Mouse (Mus musculus): ENCODE measurements around the gene Bad. TPM values are rescaled to one million over a fixed set of nuclear protein-coding genes. Genes with fewer than 3 reads are reported as not detected.

The Bad gene
- polyA plus RNA-seq, 1 experiment from 2014 or later: 93.9 TPM

GRCm38 (mm10) chr19:6955424-6955823, 13.8 kb downstream of the Bad start:
- Histone ChIP-seq H3K9ac (no peak overlapping the region), H3K27me3 (replicated peaks) (no peaks in the 10 kb centered on the region), H3K4me2 (no peak overlapping the region), H3K9me3 (no peaks in the 10 kb centered on the region), H3K36me3 (replicated peaks) (no peaks in the 10 kb centered on the region), H3K4me3 (no peak overlapping the region), H3K4me1 (peaks cover 14% of the 10 kb centered on the region), H3K27ac (no peak overlapping the region)
- 91% methylated on average over 7 of the region's 7 CpGs for WGBS
- ATAC-seq (replicated peaks): no peak

GRCm38 (mm10) chr19:6956461-6956860, 14.8 kb downstream of the Bad start:
- Histone ChIP-seq H3K9me3 (no peaks in the 10 kb centered on the region), H3K27ac (no peak overlapping the region), H3K4me2 (no peak overlapping the region), H3K36me3 (replicated peaks) (no peaks in the 10 kb centered on the region), H3K4me3 (no peak overlapping the region), H3K9ac (no peak overlapping the region), H3K27me3 (replicated peaks) (no peaks in the 10 kb centered on the region), H3K4me1 (peaks cover 13% of the 10 kb centered on the region)
- ATAC-seq (replicated peaks): no peak
- 81% methylated on average over 10 of the region's 10 CpGs for WGBS

GRCm38 (mm10) chr19:6968491-6969271, 27.0 kb downstream of the Bad start:
- H3K4me2 ChIP-seq: peak overlapping the region; percentile 37
- peaks cover 22% of the 10 kb centered on the region for H3K27me3 ChIP-seq (replicated peaks)
- no peak overlapping the region for H3K27ac ChIP-seq
- H3K4me3 ChIP-seq: peak overlapping the region; percentile 29
- WGBS: 16% methylated on average over 15 of the region's 15 CpGs
- H3K9ac ChIP-seq: no peak overlapping the region
- no peak for ATAC-seq (replicated peaks)
- H3K36me3 ChIP-seq (replicated peaks): no peaks in the 10 kb centered on the region
- H3K9me3 ChIP-seq: no peaks in the 10 kb centered on the region
- H3K4me1 ChIP-seq: peaks cover 12% of the 10 kb centered on the region

GRCm38 (mm10) chr19:6969291-6969664, 27.6 kb downstream of the Bad start:
- H3K36me3 ChIP-seq (replicated peaks): no peaks in the 10 kb centered on the region
- H3K4me1 ChIP-seq: peaks cover 17% of the 10 kb centered on the region
- no peak for ATAC-seq (replicated peaks)
- peaks cover 22% of the 10 kb centered on the region for H3K27me3 ChIP-seq (replicated peaks)
- H3K4me2 ChIP-seq: peak overlapping the region; percentile 37
- H3K27ac ChIP-seq: no peak overlapping the region
- H3K9me3 ChIP-seq: no peaks in the 10 kb centered on the region
- under 1% methylated on average over 19 of the region's 20 CpGs for WGBS
- no peak overlapping the region for H3K9ac ChIP-seq
- peak overlapping the region; percentile 29 for H3K4me3 ChIP-seq

- 2% methylated on average over 46 of the region's 55 CpGs for WGBS
- H3K27me3 ChIP-seq (replicated peaks): peaks cover 22% of the 10 kb centered on the region
- H3K4me2 ChIP-seq: peak overlapping the region; percentile 37
- no peaks in the 10 kb centered on the region for H3K9me3 ChIP-seq
- ATAC-seq (replicated peaks): no peak
- H3K9ac ChIP-seq: no peak overlapping the region
- H3K4me3 ChIP-seq: peak overlapping the region; percentile 29
- H3K36me3 ChIP-seq (replicated peaks): no peaks in the 10 kb centered on the region
- H3K27ac ChIP-seq: no peak overlapping the region
- H3K4me1 ChIP-seq: peaks cover 17% of the 10 kb centered on the region
These were observed 28.2 kb downstream of the Bad start for GRCm38 (mm10) chr19:6969665-6970381.

- peak overlapping the region; percentile 37; the same call in 1 of the 2 replicates for H3K4me2 ChIP-seq
- no peak for ATAC-seq (replicated peaks)
- no peak overlapping the region for H3K27ac ChIP-seq
- H3K9ac ChIP-seq: no peak overlapping the region
- WGBS: 22% methylated on average over 11 of the region's 11 CpGs
- H3K36me3 ChIP-seq (replicated peaks): no peaks in the 10 kb centered on the region
- H3K4me3 ChIP-seq: no peak overlapping the region
- peaks cover 22% of the 10 kb centered on the region for H3K27me3 ChIP-seq (replicated peaks)
- H3K4me1 ChIP-seq: peaks cover 17% of the 10 kb centered on the region
- no peaks in the 10 kb centered on the region for H3K9me3 ChIP-seq
These were observed 28.9 kb downstream of the Bad start for GRCm38 (mm10) chr19:6970460-6971085.

GRCm38 (mm10) chr19:6971644-6972043, 30.0 kb downstream of the Bad start:
- H3K9ac ChIP-seq: 0 out of 2 replicates have a peak overlapping the region, but pooled peaks have one; percentile 0
- H3K27ac ChIP-seq: no peak overlapping the region
- H3K36me3 ChIP-seq (replicated peaks): no peaks in the 10 kb centered on the region
- ATAC-seq (replicated peaks): no peak
- 55% methylated on average over 6 of the region's 6 CpGs for WGBS
- H3K4me2 ChIP-seq: no peak overlapping the region
- no peaks in the 10 kb centered on the region for H3K9me3 ChIP-seq
- H3K4me3 ChIP-seq: no peak overlapping the region
- peaks cover 25% of the 10 kb centered on the region for H3K4me1 ChIP-seq
- H3K27me3 ChIP-seq (replicated peaks): peaks cover 22% of the 10 kb centered on the region

- Histone ChIP-seq H3K9me3 (no peaks in the 10 kb centered on the region), H3K27me3 (replicated peaks) (peaks cover 22% of the 10 kb centered on the region), H3K9ac (no peak overlapping the region), H3K4me1 (peaks cover 31% of the 10 kb centered on the region), H3K36me3 (replicated peaks) (peaks cover 2% of the 10 kb centered on the region; the same call in 1 of the 2 replicates), H3K4me3 (no peak overlapping the region), H3K4me2 (no peak overlapping the region), H3K27ac (no peak overlapping the region)
- WGBS: 84% methylated on average over 13 of the region's 13 CpGs
- no peak for ATAC-seq (replicated peaks)
These were observed 30.7 kb downstream of the Bad start for GRCm38 (mm10) chr19:6972247-6972917.

- Histone ChIP-seq H3K9ac (peak overlapping the region; percentile 75), H3K4me1 (peaks cover 44% of the 10 kb centered on the region), H3K27me3 (replicated peaks) (peaks cover 19% of the 10 kb centered on the region), H3K27ac (peak overlapping the region; percentile 93), H3K9me3 (no peaks in the 10 kb centered on the region), H3K4me3 (peak overlapping the region; percentile 76), H3K4me2 (peak overlapping the region; percentile 74), H3K36me3 (replicated peaks) (peaks cover 12% of the 10 kb centered on the region)
- no peak for ATAC-seq (replicated peaks)
- WGBS: 35% methylated on average over 12 of the region's 12 CpGs
These were observed 32.0 kb downstream of the Bad start for GRCm38 (mm10) chr19:6973581-6974190.

GRCm38 (mm10) chr19:6974211-6975205, 32.8 kb downstream of the Bad start, which contains the start of gene Ppp1r14b:
Gene Ppp1r14b (plus strand): TSS chr19:6974968.
- peak within 1 kb of the TSS; percentile 75 for H3K9ac ChIP-seq
- H3K27me3 ChIP-seq (replicated peaks): peaks cover 14% of the 10 kb centered on the region
- H3K9me3 ChIP-seq: no peaks in the 10 kb centered on the region
- peak within 1 kb of the TSS; percentile 74 for H3K4me2 ChIP-seq
- H3K4me1 ChIP-seq: peaks cover 51% of the 10 kb centered on the region
- under 1% methylated on average over 80 of the region's 84 CpGs for WGBS
- ATAC-seq (replicated peaks): peak; percentile 66
- H3K27ac ChIP-seq: peak within 1 kb of the TSS; percentile 93
- peaks cover 12% of the 10 kb centered on the region for H3K36me3 ChIP-seq (replicated peaks)
- peak within 1 kb of the TSS; percentile 76 for H3K4me3 ChIP-seq

All from midbrain, embryonic 15.5 days (tissue).